Mouse (Mus musculus): ENCODE measurements around the gene Pagr1a. TPM values are rescaled to one million over a fixed set of nuclear protein-coding genes. Genes with fewer than 3 reads are reported as not detected.

Pagr1a gene
- polyA plus RNA-seq, 1 experiment from 2014 or later: 61.3 TPM

Small RNA genes lying within 50 kb of the gene (microRNA-seq; reads per million reads assigned to microRNA genes)
- gene Gm44343: not detected

Other genes starting within 250 kb of the Pagr1a start
- gene Ypel3, start 240.4 kb downstream of the Pagr1a start, polyA plus RNA-seq (2015; fragmentation: Nextera tagmentation; extraction: Ambion mirVana): 95.8 and 101 TPM in 2 replicates
- 0.29 and 0.78 TPM in 2 replicates for gene Tbx6, start 235.9 kb downstream of the Pagr1a start, polyA plus RNA-seq (2015; fragmentation: Nextera tagmentation; extraction: Ambion mirVana)
- gene Ppp4c, start 224.9 kb downstream of the Pagr1a start, polyA plus RNA-seq (2015; fragmentation: Nextera tagmentation; extraction: Ambion mirVana): 267 and 271 TPM in 2 replicates
- 0.19 and 0.52 TPM in 2 replicates for gene Fam57b, start 219.7 kb downstream of the Pagr1a start, polyA plus RNA-seq (2015; fragmentation: Nextera tagmentation; extraction: Ambion mirVana)
- not detected in 2 replicates for gene 4930451I11Rik, start 185.7 kb downstream of the Pagr1a start, polyA plus RNA-seq (2015; fragmentation: Nextera tagmentation; extraction: Ambion mirVana)
- 7.8 and 8.7 TPM in 2 replicates for gene Doc2a, start 169.9 kb downstream of the Pagr1a start, polyA plus RNA-seq (2015; fragmentation: Nextera tagmentation; extraction: Ambion mirVana)
- gene Hirip3, start 155.4 kb downstream of the Pagr1a start, polyA plus RNA-seq (2015; fragmentation: Nextera tagmentation; extraction: Ambion mirVana): 32.6 and 42.7 TPM in 2 replicates
- gene Ino80e, start 155.0 kb downstream of the Pagr1a start, polyA plus RNA-seq (2015; fragmentation: Nextera tagmentation; extraction: Ambion mirVana): 75.3 and 88.0 TPM in 2 replicates
- 58.6 and 59.9 TPM in 2 replicates for gene Taok2, start 132.6 kb downstream of the Pagr1a start, polyA plus RNA-seq (2015; fragmentation: Nextera tagmentation; extraction: Ambion mirVana)
- 33.8 and 34.1 TPM in 2 replicates for gene Tmem219, start 94.4 kb downstream of the Pagr1a start, polyA plus RNA-seq (2015; fragmentation: Nextera tagmentation; extraction: Ambion mirVana)
- gene Kctd13, start 88.5 kb downstream of the Pagr1a start, polyA plus RNA-seq (2015; fragmentation: Nextera tagmentation; extraction: Ambion mirVana): 16.5 and 17.7 TPM in 2 replicates
- gene Asphd1, start 67.8 kb downstream of the Pagr1a start, polyA plus RNA-seq (2015; fragmentation: Nextera tagmentation; extraction: Ambion mirVana): 0.12 and 0.24 TPM in 2 replicates
- 0.86 and 1.6 TPM in 2 replicates for gene Sez6l2, start 66.8 kb downstream of the Pagr1a start, polyA plus RNA-seq (2015; fragmentation: Nextera tagmentation; extraction: Ambion mirVana)
- 135 and 137 TPM in 2 replicates for gene Cdipt, start 41.4 kb downstream of the Pagr1a start, polyA plus RNA-seq (2015; fragmentation: Nextera tagmentation; extraction: Ambion mirVana)
- 1.6 and 2.1 TPM in 2 replicates for gene Cdiptos, start 41.3 kb downstream of the Pagr1a start, polyA plus RNA-seq (2015; fragmentation: Nextera tagmentation; extraction: Ambion mirVana)
- 19.7 and 21.4 TPM in 2 replicates for gene Mvp, start 2.7 kb downstream of the Pagr1a start, polyA plus RNA-seq (2015; fragmentation: Nextera tagmentation; extraction: Ambion mirVana)
- 1.2 TPM in 1 of 2 replicates, not detected in the other for gene Pagr1b, start 868 bp downstream of the Pagr1a start, polyA plus RNA-seq (2015; fragmentation: Nextera tagmentation; extraction: Ambion mirVana)
- gene Gm42742, start 3.7 kb upstream of the Pagr1a start, polyA plus RNA-seq (2015; fragmentation: Nextera tagmentation; extraction: Ambion mirVana): 34.7 and 51.6 TPM in 2 replicates
- 5.4 and 6.0 TPM in 2 replicates for gene Prrt2, start 3.9 kb upstream of the Pagr1a start, polyA plus RNA-seq (2015; fragmentation: Nextera tagmentation; extraction: Ambion mirVana)
- gene Maz, start 9.7 kb upstream of the Pagr1a start, polyA plus RNA-seq (2015; fragmentation: Nextera tagmentation; extraction: Ambion mirVana): 47.9 and 48.1 TPM in 2 replicates
- 145 and 150 TPM in 2 replicates for gene Kif22, start 25.1 kb upstream of the Pagr1a start, polyA plus RNA-seq (2015; fragmentation: Nextera tagmentation; extraction: Ambion mirVana)
- not detected in 2 replicates for gene Zg16, start 70.0 kb upstream of the Pagr1a start, polyA plus RNA-seq (2015; fragmentation: Nextera tagmentation; extraction: Ambion mirVana)
- 5.3 and 5.4 TPM in 2 replicates for gene AI467606, start 74.0 kb upstream of the Pagr1a start, polyA plus RNA-seq (2015; fragmentation: Nextera tagmentation; extraction: Ambion mirVana)
- 24.4 and 26.2 TPM in 2 replicates for gene Qprt, start 104.9 kb upstream of the Pagr1a start, polyA plus RNA-seq (2015; fragmentation: Nextera tagmentation; extraction: Ambion mirVana)
- gene Spn, start 120.5 kb upstream of the Pagr1a start, polyA plus RNA-seq (2015; fragmentation: Nextera tagmentation; extraction: Ambion mirVana): 0.21 and 0.32 TPM in 2 replicates
- 66.9 and 68.7 TPM in 2 replicates for gene Cd2bp2, start 178.7 kb upstream of the Pagr1a start, polyA plus RNA-seq (2015; fragmentation: Nextera tagmentation; extraction: Ambion mirVana)
- 23.2 and 25.8 TPM in 2 replicates for gene Tbc1d10b, start 191.1 kb upstream of the Pagr1a start, polyA plus RNA-seq (2015; fragmentation: Nextera tagmentation; extraction: Ambion mirVana)
- gene Mylpf, start 191.5 kb upstream of the Pagr1a start, polyA plus RNA-seq (2015; fragmentation: Nextera tagmentation; extraction: Ambion mirVana): 26.7 and 28.8 TPM in 2 replicates
- 45.2 and 46.0 TPM in 2 replicates for gene Zfp553, start 215.7 kb upstream of the Pagr1a start, polyA plus RNA-seq (2015; fragmentation: Nextera tagmentation; extraction: Ambion mirVana)
- 18.6 and 26.6 TPM in 2 replicates for gene Sept1, start 215.8 kb upstream of the Pagr1a start, polyA plus RNA-seq (2015; fragmentation: Nextera tagmentation; extraction: Ambion mirVana)
- gene Zfp771, start 226.9 kb upstream of the Pagr1a start, polyA plus RNA-seq (2015; fragmentation: Nextera tagmentation; extraction: Ambion mirVana): 60.5 and 64.3 TPM in 2 replicates
- gene Dctpp1, start 243.4 kb upstream of the Pagr1a start, polyA plus RNA-seq (2015; fragmentation: Nextera tagmentation; extraction: Ambion mirVana): 196 and 200 TPM in 2 replicates